ENCODE assay signal across 9 mouse cellular contexts in the genomic region with DNA sequence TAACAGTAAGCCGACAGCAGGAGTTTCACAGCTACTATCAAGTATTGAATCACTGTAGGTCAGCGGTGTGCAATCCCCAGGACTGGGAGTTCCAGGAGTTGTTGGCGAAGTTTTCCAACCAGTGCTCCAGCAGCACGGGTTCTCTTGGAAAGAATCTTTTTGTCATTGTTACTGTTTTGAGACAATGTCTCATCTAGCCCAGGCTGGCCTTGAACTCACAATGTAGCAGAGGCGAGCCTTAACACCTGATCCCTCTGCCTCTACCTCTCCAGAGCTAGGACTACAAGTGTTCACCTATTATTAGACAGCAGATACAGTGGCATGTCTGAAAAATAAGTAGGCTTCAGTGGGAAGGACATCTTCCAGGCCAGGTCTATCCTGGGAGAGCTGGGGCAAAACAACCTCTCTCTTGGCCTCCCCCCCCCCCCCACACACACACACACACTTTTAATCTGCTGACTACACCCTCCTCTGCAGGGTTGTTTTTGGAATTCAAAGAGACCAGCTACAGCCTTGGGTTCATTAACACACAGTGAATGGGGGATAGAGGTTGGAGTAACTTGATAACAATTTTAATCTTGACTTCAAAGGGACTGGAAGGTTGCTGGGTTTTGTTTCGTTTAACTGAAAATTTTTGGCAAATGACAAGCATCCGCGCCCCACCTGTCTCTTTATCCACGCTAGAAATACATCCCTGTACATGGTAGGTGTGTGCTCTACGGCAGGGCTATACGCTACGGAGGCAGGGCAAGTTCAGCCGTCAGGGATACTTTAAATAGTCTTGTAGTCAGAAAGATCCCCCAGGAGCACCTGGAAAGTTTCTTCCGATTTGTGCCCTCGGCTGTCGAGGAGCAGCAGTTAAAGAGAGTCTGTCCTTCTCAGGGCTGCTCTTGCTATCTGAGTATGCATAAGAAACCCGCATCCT.
A peak's percentile ranks its signal among the peaks of the same experiment; 100 is the strongest.
DNase-seq lines count a peak whose midpoint lies in the region; ATAC-seq and TF ChIP-seq lines count a peak whose summit lies in the region.
"Had no signal": no experiment of that assay in that cellular context is flagged by ENCODE, and none has a peak within 500 bp of the region (broad histone marks: within the 10 kb centered on the region; RNA-seq: fewer than 3 reads in every experiment).

No protein-coding gene starts in this region.

- ATAC-seq in forebrain, embryonic 13.5 days = no peak
- no peak for ATAC-seq in limb, embryonic 12.5 days (ENCODE audit: insufficient number of reproducible peaks, insufficient read depth, low FRiP score, low TSS enrichment, low read depth)
- ATAC-seq: activated CD4-positive, CD25-positive, alpha-beta regulatory T cell, adult 4 months had no signal

- TF ChIP-seq CTCF in lung, adult 2 months (IDR thresholded peaks at IDR 0.05; ENCODE audit: insufficient read depth, low read length) = no peak
- no peak for TF ChIP-seq CTCF in small intestine, adult 2 months (IDR thresholded peaks at IDR 0.05; ENCODE audit: extremely low read depth, insufficient read length, insufficient replicate concordance, low read depth, low read length)

- peak overlapping the region; percentile 60 for H3K4me2 ChIP-seq in forebrain, embryonic 13.5 days
- peak overlapping the region; percentile 56 for H3K4me2 ChIP-seq in limb, embryonic 12.5 days

- H3K4me3 ChIP-seq in lung, adult 2 months (replicated peaks; ENCODE audit: extremely low read depth, low read depth, low read length) = peak overlapping the region; percentile 7
- H3K4me3 ChIP-seq in forebrain, embryonic 13.5 days = no peak overlapping the region
- H3K4me3 ChIP-seq in limb, embryonic 12.5 days (replicated peaks) = peak overlapping the region; percentile 39
- H3K4me3 ChIP-seq in small intestine, adult 2 months (ENCODE audit: low read depth, low read length) = peak overlapping the region; percentile 76; the same call in 1 of the 2 replicates

- H3K27ac ChIP-seq in forebrain, embryonic 13.5 days = no peak overlapping the region
- peak overlapping the region; percentile 69; the same call in 1 of the 2 replicates for H3K27ac ChIP-seq in limb, embryonic 12.5 days
- peak overlapping the region; percentile 55 for H3K27ac ChIP-seq in small intestine, adult 2 months (ENCODE audit: insufficient read depth, low read depth, low read length)

- no peak overlapping the region for H3K9ac ChIP-seq in forebrain, embryonic 13.5 days
- peak overlapping the region; percentile 59; the same call in 1 of the 2 replicates for H3K9ac ChIP-seq in limb, embryonic 12.5 days (replicated peaks)

- no peak for TF ChIP-seq POLR2A in lung, adult 2 months (IDR thresholded peaks at IDR 0.05; ENCODE audit: borderline replicate concordance, extremely low read depth, low read depth, low read length)
- no peak for TF ChIP-seq POLR2A in small intestine, adult 2 months (IDR thresholded peaks at IDR 0.05; ENCODE audit: low read depth, low read length)

- 60% methylated on average over 17 of the region's 17 CpGs for WGBS in lung, adult 2 months
- 35% methylated on average over 17 of the region's 17 CpGs for WGBS in forebrain, embryonic 13.5 days
- WGBS in limb, embryonic 12.5 days = 35% methylated on average over 17 of the region's 17 CpGs
- WGBS in small intestine, adult 2 months = 31% methylated on average over 17 of the region's 17 CpGs

- H3K36me3 ChIP-seq in forebrain, embryonic 13.5 days (ENCODE audit: poor library complexity, severe bottlenecking) = no peaks in the 10 kb centered on the region
- no peaks in the 10 kb centered on the region for H3K36me3 ChIP-seq in limb, embryonic 12.5 days
- no peaks in the 10 kb centered on the region for H3K36me3 ChIP-seq in small intestine, adult 2 months (ENCODE audit: control insufficient read depth, insufficient read depth, low read length)

- H3K27me3 ChIP-seq in forebrain, embryonic 13.5 days = peaks cover 30% of the 10 kb centered on the region
- H3K27me3 ChIP-seq in limb, embryonic 12.5 days = no peaks in the 10 kb centered on the region
- H3K27me3 ChIP-seq in small intestine, adult 2 months (ENCODE audit: control insufficient read depth, insufficient read depth, low read length) = no peaks in the 10 kb centered on the region

- H3K9me3 ChIP-seq in forebrain, embryonic 13.5 days (replicated peaks) = no peaks in the 10 kb centered on the region
- no peaks in the 10 kb centered on the region for H3K9me3 ChIP-seq in limb, embryonic 12.5 days

- H3K4me1 ChIP-seq in lung, adult 2 months (ENCODE audit: control insufficient read depth, insufficient read depth, low read length) = peaks cover 8% of the 10 kb centered on the region
- H3K4me1 ChIP-seq in forebrain, embryonic 13.5 days = peaks cover 36% of the 10 kb centered on the region
- peaks cover 44% of the 10 kb centered on the region for H3K4me1 ChIP-seq in limb, embryonic 12.5 days (replicated peaks)
- H3K4me1 ChIP-seq in small intestine, adult 2 months (ENCODE audit: control insufficient read depth, insufficient read depth, insufficient read length, low read length) = peaks cover 22% of the 10 kb centered on the region

- no peak for DNase-seq in lung, adult 2 months
- DNase-seq in lung, postnatal 4 days = no peak
- DNase-seq in cerebellum, adult 8-10 months = no peak
- DNase-seq in layer of hippocampus, postnatal 10 days (ENCODE audit: low spot score in 2 of 2) = no peak
- DNase-seq: thymus, postnatal 25 days had no signal
